Mouse (Mus musculus): Measurements from ENCODE around the gene Tbx4. TPM values are rescaled to one million over a fixed set of nuclear protein-coding genes. Genes with fewer than 3 reads are reported as not detected.

The Tbx4 gene
- polyA plus RNA-seq, 1 experiment from 2014 or later, result 1.0 TPM

DNA sequence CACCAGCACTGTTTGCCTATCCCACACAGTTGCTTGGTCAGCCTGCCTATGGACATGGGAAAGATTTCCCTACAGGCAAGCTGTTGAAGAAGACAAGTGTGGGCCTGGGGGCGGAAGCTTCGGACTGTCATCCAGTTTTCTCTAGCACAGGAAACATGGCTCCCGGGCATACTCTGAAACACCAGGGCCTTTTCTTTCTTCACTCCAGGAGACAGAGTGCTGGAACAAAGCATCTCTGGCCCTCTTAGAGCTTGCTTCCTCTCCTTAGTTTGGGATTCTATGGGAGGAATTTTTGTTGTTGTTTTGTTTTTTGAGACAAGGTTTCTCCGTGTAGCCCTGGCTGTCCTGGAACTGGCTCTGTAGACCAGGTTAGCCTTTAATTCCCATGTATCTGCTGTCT is 1.7 kb upstream of the Tbx4 start:
- WGBS, result 31% methylated on average over 4 of the region's 4 CpGs
- no peaks in the 10 kb centered on the region for H3K9me3 ChIP-seq
- no peaks in the 10 kb centered on the region for H3K36me3 ChIP-seq (replicated peaks)
- H3K4me3 ChIP-seq, result no peak overlapping the region
- H3K4me1 ChIP-seq, result peaks cover 33% of the 10 kb centered on the region
- H3K27ac ChIP-seq (replicated peaks), result no peak overlapping the region
- DNase-seq (ENCODE audit: low spot score), result no peak
- peaks cover 97% of the 10 kb centered on the region for H3K27me3 ChIP-seq (replicated peaks; ENCODE audit: low read depth, poor library complexity, severe bottlenecking)

DNA sequence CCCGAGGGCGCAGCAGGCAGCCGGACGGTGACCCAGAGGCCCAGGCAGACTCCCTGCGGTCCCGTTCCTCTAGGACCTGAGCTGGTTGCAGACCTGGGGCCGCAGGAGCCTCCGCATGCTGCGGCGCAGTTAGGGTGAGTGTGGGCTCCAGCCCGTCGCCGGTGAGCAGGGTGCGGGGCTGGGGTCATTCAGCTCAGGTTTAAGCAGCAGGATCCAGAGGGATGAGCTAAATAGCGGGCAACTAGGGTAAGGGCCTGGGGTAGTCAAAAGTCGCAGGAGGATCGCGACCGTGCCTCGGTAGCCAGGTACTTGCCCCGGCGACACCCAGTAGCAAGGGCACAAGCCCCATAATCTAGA is 185 bp downstream of the Tbx4 start:
- no peaks in the 10 kb centered on the region for H3K9me3 ChIP-seq
- H3K36me3 ChIP-seq (replicated peaks), result no peaks in the 10 kb centered on the region
- 1% methylated on average over 22 of the region's 22 CpGs for WGBS
- H3K4me1 ChIP-seq, result peaks cover 39% of the 10 kb centered on the region
- peak overlapping the region; percentile 46 for H3K4me3 ChIP-seq
- peak; percentile 60 for DNase-seq (ENCODE audit: low spot score)
- H3K27me3 ChIP-seq (replicated peaks; ENCODE audit: low read depth, poor library complexity, severe bottlenecking), result peaks cover 99% of the 10 kb centered on the region
- H3K27ac ChIP-seq (replicated peaks), result peak overlapping the region; percentile 45

DNA sequence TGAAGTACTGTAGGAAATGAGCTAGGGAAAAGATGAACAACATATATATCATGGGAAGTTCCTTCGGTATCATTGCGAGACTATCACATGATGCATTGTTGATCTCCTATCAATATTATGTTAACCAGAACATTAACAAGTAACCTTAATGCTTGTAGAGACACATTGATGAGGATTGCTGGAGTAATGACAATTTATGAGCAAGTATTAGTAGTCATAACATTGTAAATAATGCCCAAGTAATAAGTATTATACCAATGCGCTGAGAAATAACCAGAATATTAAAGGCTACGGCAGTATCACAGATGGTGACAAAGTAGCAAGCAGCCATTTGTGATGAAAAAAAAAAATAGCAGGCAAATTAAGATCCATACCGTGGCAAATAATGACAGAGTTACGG is 1.1 kb downstream of the Tbx4 start:
- no peak for DNase-seq (ENCODE audit: low spot score)
- Histone ChIP-seq H3K4me3 (no peak overlapping the region), H3K9me3 (no peaks in the 10 kb centered on the region), H3K36me3 (replicated peaks) (no peaks in the 10 kb centered on the region), H3K27ac (replicated peaks) (no peak overlapping the region), H3K4me1 (peaks cover 41% of the 10 kb centered on the region), H3K27me3 (replicated peaks; ENCODE audit: low read depth, poor library complexity, severe bottlenecking) (peaks cover 99% of the 10 kb centered on the region)
- 20% methylated on average over 6 of the region's 6 CpGs for WGBS

DNA sequence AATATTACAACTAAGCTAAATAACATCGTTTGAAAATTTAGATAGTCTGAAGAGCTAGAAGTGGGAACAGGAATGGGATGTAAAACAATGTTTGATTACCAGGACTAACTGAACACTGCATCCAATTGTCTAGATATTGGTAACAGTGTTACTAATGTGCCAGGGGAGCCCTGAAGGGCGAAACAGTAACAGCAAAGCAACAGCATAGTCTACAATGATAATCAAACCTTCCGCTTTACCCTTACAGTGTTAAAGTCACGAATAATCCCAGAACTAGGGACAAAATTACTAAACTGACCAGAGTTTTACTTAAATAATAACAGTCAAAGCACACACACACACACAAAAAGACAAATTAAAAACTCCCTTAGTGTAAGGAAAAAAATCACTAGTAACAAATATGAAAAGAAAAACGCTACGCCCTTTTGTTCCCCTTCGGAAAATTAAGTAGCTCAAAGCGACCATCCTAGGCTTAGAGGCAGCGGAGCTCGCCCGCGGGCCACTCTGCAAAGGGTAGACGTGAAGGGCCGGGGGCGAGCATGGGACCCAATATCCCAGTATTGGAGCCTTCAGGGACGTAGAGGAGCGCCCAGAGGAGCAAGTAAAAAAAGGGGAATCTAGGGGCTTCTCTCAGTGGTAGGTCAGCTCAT is 1.7 kb downstream of the Tbx4 start:
- 2% methylated on average over 17 of the region's 17 CpGs for WGBS
- DNase-seq (ENCODE audit: low spot score), result no peak
- peaks cover 100% of the 10 kb centered on the region for H3K27me3 ChIP-seq (replicated peaks; ENCODE audit: low read depth, poor library complexity, severe bottlenecking)
- no peaks in the 10 kb centered on the region for H3K36me3 ChIP-seq (replicated peaks)
- H3K9me3 ChIP-seq, result no peaks in the 10 kb centered on the region
- peak overlapping the region; percentile 24; the same call in 1 of the 2 replicates for H3K27ac ChIP-seq (replicated peaks)
- peaks cover 41% of the 10 kb centered on the region for H3K4me1 ChIP-seq
- peak overlapping the region; percentile 25 for H3K4me3 ChIP-seq

DNA sequence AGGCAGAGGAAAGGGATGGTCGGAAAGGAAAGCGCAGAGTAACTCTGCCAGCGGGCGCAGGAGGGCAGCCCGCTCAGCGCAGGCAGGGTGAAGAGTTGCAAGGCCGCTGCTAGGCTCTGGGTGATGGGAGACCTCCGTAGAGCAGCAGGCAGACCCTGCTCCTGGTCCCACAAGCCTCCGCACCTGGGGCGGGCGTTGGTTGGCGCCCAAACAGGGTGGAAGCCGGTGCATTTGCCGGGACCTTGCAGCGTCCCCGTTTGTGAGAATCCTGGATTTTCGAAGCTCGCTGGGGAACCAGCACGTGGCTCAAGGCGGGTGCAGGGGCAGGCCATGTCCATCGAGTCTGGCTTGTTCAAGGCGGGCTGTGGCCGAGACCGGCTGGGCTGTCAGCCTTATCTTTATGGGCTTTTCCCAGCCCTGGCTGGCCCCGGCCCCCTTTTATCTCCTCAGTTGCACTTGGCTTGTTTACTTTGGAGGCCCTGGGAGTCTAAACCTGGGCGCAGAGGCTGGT is 2.3 kb downstream of the Tbx4 start:
- WGBS, result under 1% methylated on average over 26 of the region's 26 CpGs
- Histone ChIP-seq H3K36me3 (replicated peaks) (no peaks in the 10 kb centered on the region), H3K4me3 (peak overlapping the region; percentile 25), H3K27me3 (replicated peaks; ENCODE audit: low read depth, poor library complexity, severe bottlenecking) (peaks cover 100% of the 10 kb centered on the region), H3K4me1 (peaks cover 41% of the 10 kb centered on the region), H3K27ac (replicated peaks) (peak overlapping the region; percentile 24; the same call in 1 of the 2 replicates), H3K9me3 (no peaks in the 10 kb centered on the region)
- DNase-seq (ENCODE audit: low spot score), result peak; percentile 75

DNA sequence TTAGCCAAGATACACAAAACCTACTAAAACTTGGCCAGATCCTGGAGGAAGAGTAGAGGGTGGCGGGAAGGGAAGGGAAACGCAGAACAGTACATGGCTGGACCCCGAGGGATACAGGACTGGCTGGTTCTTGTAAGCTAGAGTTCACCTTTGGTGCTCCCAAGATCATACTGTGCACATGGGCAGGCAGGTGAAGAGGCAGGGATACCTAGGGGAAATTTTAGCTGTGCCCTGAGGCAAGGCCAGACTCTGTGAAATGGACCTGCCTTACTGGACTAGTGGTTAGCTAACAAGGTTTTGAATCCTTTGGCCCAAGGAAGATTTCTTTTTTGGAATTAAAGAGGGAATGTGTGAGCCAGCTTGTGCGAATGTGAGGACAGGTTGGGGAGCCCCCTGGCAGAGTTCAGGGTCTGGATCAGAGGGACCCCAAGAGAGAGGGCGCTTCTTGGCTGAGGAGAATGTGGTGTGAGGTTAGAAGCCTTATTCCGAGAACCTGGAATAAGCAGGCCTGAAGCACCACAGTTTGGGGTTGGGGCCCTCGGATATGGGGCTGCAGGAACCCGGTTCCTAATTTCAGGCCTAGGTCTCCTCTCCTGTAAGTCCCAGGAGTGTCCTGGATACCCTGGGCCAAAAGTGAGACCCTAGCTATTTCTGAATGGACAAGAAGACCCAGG is 3.0 kb downstream of the Tbx4 start:
- Histone ChIP-seq H3K4me3 (no peak overlapping the region), H3K36me3 (replicated peaks) (no peaks in the 10 kb centered on the region), H3K27me3 (replicated peaks; ENCODE audit: low read depth, poor library complexity, severe bottlenecking) (peaks cover 100% of the 10 kb centered on the region), H3K9me3 (no peaks in the 10 kb centered on the region), H3K4me1 (peaks cover 45% of the 10 kb centered on the region), H3K27ac (replicated peaks) (no peak overlapping the region)
- WGBS, result 7% methylated on average over 8 of the region's 8 CpGs
- DNase-seq (ENCODE audit: low spot score), result peak; percentile 44

DNA sequence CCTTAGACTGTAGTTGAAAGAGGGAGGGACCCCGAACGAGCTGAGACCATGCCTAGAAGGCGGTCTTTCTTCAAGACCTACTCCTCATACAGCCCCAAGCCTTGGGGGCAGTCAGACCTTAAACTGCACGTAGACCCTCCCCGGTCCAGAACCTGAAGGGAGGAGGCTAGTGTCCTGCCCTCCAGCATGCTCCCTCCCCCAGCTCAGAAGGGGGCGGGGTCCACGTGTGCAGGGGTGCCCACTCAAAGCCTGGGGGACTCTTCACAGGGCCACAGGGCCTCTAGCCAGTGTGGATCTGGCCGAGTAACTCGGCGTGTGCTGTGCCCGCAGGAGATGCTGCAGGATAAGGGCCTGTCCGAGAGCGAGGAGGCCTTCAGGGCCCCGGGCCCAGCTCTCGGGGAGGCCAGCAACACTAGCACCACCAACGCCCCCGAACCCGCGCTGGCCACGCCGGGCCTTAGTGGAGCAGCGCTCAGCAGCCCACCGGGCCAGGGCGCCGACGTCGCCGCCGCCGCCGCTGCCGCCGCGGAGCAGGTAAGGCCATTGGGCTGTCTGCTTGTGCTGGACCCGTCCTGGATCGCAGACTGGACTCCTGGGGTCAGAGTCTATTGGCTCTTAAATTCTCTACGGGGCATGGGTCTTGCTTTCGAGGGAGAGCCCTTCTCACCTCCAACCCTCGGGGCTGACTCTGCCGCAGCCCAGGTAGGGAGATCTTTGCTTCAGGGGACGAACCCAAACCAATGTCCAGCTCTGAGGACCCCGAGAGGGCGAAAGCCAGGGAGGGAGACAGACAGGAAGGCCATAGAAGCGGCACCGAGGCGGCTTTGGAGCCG is 3.7 kb downstream of the Tbx4 start:
- Histone ChIP-seq H3K27me3 (replicated peaks; ENCODE audit: low read depth, poor library complexity, severe bottlenecking) (peaks cover 100% of the 10 kb centered on the region), H3K4me3 (peak overlapping the region; percentile 33), H3K27ac (replicated peaks) (0 out of 2 replicates have a peak overlapping the region, but pooled peaks have one; percentile 4), H3K4me1 (peaks cover 53% of the 10 kb centered on the region), H3K36me3 (replicated peaks) (no peaks in the 10 kb centered on the region), H3K9me3 (no peaks in the 10 kb centered on the region)
- DNase-seq (ENCODE audit: low spot score), result peak; percentile 63
- WGBS, result 1% methylated on average over 47 of the region's 47 CpGs

DNA sequence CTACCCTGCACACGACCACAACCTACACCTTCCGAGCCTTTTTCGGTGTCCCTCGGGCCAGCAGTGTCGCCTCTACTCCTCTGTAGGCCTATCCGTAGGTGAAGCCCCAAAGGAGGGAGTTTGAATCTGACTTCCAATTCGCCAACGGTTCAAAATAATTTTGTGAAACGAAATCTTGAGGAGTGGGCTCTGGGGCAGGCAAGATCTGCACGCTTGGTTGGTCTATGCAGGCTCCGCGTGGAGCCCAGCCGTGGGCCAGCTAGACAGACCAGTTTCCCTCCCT is 4.3 kb downstream of the Tbx4 start:
- Histone ChIP-seq H3K27ac (replicated peaks) (0 out of 2 replicates have a peak overlapping the region, but pooled peaks have one; percentile 4), H3K36me3 (replicated peaks) (no peaks in the 10 kb centered on the region), H3K27me3 (replicated peaks; ENCODE audit: low read depth, poor library complexity, severe bottlenecking) (peaks cover 100% of the 10 kb centered on the region), H3K4me1 (peaks cover 57% of the 10 kb centered on the region), H3K9me3 (no peaks in the 10 kb centered on the region), H3K4me3 (peak overlapping the region; percentile 33)
- DNase-seq (ENCODE audit: low spot score), result no peak
- 1% methylated on average over 13 of the region's 13 CpGs for WGBS

DNA sequence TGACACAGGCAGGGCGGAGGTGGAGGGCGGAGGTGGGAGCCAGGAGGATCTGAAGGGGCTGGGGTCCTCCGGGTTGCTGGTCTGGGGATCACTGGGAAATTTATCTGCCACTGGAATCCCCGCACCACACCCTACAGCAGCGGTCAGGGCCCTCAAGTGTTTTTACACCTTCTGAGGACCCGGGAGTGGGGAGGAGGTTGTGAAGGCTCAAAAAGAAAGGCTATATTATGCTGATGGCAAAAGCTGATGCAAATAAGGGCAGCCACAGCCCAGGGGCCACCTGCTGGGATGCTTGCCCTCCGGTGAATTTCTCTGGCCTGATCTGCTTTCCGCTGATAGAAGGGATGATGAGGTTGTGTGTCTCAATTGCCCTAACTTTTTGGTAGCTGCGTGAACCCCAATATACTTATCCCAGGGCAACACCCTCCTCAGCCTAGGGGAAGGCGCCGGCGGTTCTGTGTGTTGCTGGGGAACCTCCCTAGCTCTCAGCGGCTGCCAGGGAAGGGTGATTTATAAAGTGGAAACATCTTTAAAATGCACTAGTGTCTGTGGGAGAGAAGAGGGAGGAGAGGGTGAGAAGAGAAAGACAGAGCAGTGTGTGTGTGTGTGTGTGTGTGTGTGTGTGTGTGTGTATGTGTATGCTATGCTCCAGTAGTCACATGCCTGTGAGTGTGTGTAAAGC is 4.9 kb downstream of the Tbx4 start:
- peaks cover 57% of the 10 kb centered on the region for H3K4me1 ChIP-seq
- under 1% methylated on average over 13 of the region's 13 CpGs for WGBS
- peaks cover 100% of the 10 kb centered on the region for H3K27me3 ChIP-seq (replicated peaks; ENCODE audit: low read depth, poor library complexity, severe bottlenecking)
- no peaks in the 10 kb centered on the region for H3K36me3 ChIP-seq (replicated peaks)
- no peak overlapping the region for H3K4me3 ChIP-seq
- no peak overlapping the region for H3K27ac ChIP-seq (replicated peaks)
- H3K9me3 ChIP-seq, result no peaks in the 10 kb centered on the region
- DNase-seq (ENCODE audit: low spot score), result peak; percentile 50

DNA sequence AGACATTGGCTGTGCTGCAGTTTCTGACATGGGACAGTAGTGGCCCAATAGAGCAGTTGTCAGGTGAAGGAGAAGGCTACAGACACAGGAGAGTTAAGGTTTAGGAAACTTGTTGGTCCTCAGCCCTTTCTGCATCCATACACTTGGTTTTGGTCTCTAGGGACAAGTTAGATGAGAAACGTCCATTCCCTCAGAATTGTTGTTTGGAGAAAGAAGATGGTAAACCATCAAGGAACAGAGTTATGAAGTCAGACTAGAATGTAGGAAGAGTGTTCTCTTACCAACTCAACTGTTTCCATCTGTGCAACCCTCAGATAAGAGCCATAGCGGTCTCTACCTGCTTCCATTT is 5.4 kb downstream of the Tbx4 start:
- H3K4me1 ChIP-seq, result peaks cover 57% of the 10 kb centered on the region
- peaks cover 100% of the 10 kb centered on the region for H3K27me3 ChIP-seq (replicated peaks; ENCODE audit: low read depth, poor library complexity, severe bottlenecking)
- WGBS, result 6% methylated on average over 2 of the region's 2 CpGs
- no peak for DNase-seq (ENCODE audit: low spot score)
- no peak overlapping the region for H3K4me3 ChIP-seq
- H3K9me3 ChIP-seq, result no peaks in the 10 kb centered on the region
- H3K27ac ChIP-seq (replicated peaks), result no peak overlapping the region
- H3K36me3 ChIP-seq (replicated peaks), result no peaks in the 10 kb centered on the region

DNA sequence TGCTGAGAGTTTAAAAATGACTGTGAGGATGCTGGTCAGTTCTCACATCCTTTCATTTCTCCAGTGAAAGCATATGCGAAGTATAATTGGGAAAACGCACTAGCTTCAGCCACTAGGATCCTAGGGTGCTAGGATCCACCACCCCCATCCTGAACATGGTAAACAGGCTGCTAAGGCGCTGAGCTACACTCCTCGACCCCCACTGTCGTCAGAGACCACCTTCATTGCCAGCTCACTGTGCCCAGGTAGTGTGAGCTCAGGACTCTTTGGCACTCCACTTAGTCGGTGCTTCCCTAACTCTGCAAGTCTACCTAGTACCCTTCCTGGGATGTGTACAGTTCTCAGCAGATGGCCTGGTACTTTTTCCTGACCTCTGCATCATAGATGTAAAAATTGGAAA is 6.5 kb downstream of the Tbx4 start:
- Histone ChIP-seq H3K27me3 (replicated peaks; ENCODE audit: low read depth, poor library complexity, severe bottlenecking) (peaks cover 100% of the 10 kb centered on the region), H3K27ac (replicated peaks) (no peak overlapping the region), H3K4me1 (peaks cover 59% of the 10 kb centered on the region), H3K4me3 (no peak overlapping the region), H3K36me3 (replicated peaks) (no peaks in the 10 kb centered on the region), H3K9me3 (no peaks in the 10 kb centered on the region)
- DNase-seq (ENCODE audit: low spot score), result peak; percentile 28
- WGBS, result 2% methylated on average over 6 of the region's 6 CpGs

DNA sequence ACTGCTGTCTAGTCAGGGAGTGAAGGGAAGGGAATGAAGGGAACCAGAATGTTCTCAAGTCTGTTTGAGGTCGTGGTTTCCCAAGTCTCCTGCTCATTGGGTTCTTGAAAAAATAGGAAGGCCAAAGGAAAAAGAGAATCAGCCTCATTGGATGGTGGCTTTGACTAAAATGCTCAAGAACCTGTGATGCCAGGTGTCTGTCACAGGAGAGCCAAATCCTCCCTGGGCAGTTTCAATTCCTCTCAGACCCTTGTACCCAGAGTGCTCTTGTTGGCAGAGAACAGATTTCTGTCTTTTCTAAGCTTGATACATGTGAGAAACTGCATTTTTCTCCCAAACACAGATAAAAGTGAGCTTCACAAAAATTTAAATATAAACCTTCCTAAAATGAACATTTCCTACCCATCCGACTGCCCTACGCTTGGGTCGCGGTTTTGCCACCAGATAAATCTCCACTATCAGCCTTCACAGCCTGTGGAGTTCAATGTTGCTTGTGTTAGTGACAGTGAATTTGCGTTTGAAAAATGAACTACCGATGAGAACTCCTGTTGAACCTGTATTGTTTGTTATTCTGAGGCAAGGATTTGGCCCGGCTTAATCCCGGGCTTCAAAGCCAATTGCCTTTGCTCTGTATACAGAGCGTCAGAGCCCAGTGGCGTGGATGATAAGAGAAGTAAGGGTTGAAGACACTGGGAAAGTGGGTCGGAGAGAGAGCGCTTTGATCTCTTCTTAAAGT is 7.3 kb downstream of the Tbx4 start:
- Histone ChIP-seq H3K9me3 (no peaks in the 10 kb centered on the region), H3K27me3 (replicated peaks; ENCODE audit: low read depth, poor library complexity, severe bottlenecking) (peaks cover 100% of the 10 kb centered on the region), H3K4me1 (peaks cover 54% of the 10 kb centered on the region), H3K27ac (replicated peaks) (no peak overlapping the region), H3K4me3 (no peak overlapping the region), H3K36me3 (replicated peaks) (no peaks in the 10 kb centered on the region)
- WGBS, result under 1% methylated on average over 13 of the region's 13 CpGs
- peak; percentile 29 for DNase-seq (ENCODE audit: low spot score)
